Mouse (Mus musculus): ENCODE data around the gene Rpl28. TPM values are rescaled to one million over a fixed set of nuclear protein-coding genes. Genes with fewer than 3 reads are reported as not detected.

Rpl28 gene
- 255 and 322 TPM in 2 replicates for polyA plus RNA-seq (2015; fragmentation: Nextera tagmentation; extraction: Ambion mirVana)

DNA sequence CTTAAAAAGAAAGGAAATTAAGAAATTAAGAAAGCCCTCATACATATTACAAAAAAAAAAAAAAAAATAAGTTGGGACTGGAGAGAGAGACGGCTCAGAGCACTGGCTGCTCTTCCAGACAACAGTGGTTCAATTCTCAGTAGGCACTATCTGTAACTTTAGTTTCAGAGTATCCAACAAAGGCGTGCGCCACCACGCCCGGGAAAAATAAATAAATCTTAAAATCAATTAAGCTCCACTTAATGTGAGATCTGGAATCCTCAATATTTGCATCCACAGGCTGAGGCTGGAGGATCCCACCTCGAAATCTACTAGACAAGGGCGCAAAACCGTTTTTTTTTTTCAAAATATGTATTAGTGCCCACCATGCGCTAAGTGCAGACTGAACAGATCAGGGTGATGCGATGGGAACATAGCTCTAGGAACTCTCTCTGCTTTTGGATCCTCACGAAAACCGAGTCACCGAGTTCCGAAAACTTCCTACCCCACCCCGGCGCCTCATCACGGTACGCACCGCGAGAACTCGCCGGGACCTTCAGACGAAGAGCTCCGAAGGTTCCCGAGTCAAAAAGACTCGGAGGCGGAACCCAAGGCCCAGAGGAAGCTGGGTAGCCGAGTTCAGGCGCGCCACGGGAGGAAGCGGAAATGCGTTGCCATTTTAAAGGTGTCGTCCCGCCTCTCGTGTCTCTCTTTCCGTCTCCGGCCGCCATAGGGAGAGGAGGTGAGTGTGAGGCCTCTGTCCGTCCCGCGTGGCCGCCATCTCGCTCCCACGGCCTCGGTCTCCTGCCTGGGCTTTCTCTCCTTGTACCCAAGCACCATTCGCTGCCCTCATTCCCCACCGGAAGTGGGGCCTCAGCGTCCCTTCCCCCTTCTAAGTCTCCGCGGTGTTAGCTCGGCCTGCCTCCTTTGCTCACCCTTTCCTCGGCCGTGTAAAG lies at the start of gene Rpl28:
TSS of gene Rpl28 (plus strand) at position 597 of the 935 bp plus-strand sequence.
- H3K36me3 ChIP-seq (ENCODE audit: control insufficient read depth, insufficient read depth, low read length) = peaks cover 20% of the 10 kb centered on the region
- WGBS = under 1% methylated on average over 54 of the region's 54 CpGs
- H3K4me3 ChIP-seq (replicated peaks; ENCODE audit: low read length) = peak within 1 kb of the TSS; percentile 96
- peak within 1 kb of the TSS; percentile 96 for H3K27ac ChIP-seq (ENCODE audit: low read length)
- peaks cover 21% of the 10 kb centered on the region for H3K4me1 ChIP-seq (ENCODE audit: control insufficient read depth, insufficient read depth, low read length)
- no peaks in the 10 kb centered on the region for H3K9me3 ChIP-seq (replicated peaks; ENCODE audit: control insufficient read depth, low read length)
- H3K27me3 ChIP-seq (ENCODE audit: control insufficient read depth, insufficient read depth, low read length) = no peaks in the 10 kb centered on the region
- peak within 1 kb of the TSS; percentile 99 for H3K9ac ChIP-seq (ENCODE audit: low read length)
- peak within 1 kb of the TSS; percentile 74 for H3K4me2 ChIP-seq (ENCODE audit: low read depth, low read length)
- peak; percentile 90 for ATAC-seq (ENCODE audit: insufficient read depth, low FRiP score)

GRCm38 (mm10) chr7:4743354-4743753 lies 49.3 kb upstream of the Rpl28 start:
- 52% methylated on average over 2 of the region's 2 CpGs for WGBS
- H3K27me3 ChIP-seq (ENCODE audit: control insufficient read depth, insufficient read depth, low read length) = no peaks in the 10 kb centered on the region
- no peaks in the 10 kb centered on the region for H3K9me3 ChIP-seq (replicated peaks; ENCODE audit: control insufficient read depth, low read length)
- H3K27ac ChIP-seq (ENCODE audit: low read length) = no peak overlapping the region
- no peak overlapping the region for H3K4me2 ChIP-seq (ENCODE audit: low read depth, low read length)
- ATAC-seq (ENCODE audit: insufficient read depth, low FRiP score) = no peak
- no peak overlapping the region for H3K4me3 ChIP-seq (replicated peaks; ENCODE audit: low read length)
- no peak overlapping the region for H3K9ac ChIP-seq (ENCODE audit: low read length)
- peaks cover 32% of the 10 kb centered on the region for H3K4me1 ChIP-seq (ENCODE audit: control insufficient read depth, insufficient read depth, low read length)
- H3K36me3 ChIP-seq (ENCODE audit: control insufficient read depth, insufficient read depth, low read length) = peaks cover 10% of the 10 kb centered on the region; the same call in 1 of the 2 replicates

GRCm38 (mm10) chr7:4744886-4745285 lies 47.8 kb upstream of the Rpl28 start:
- Histone ChIP-seq H3K36me3 (ENCODE audit: control insufficient read depth, insufficient read depth, low read length) (peaks cover 10% of the 10 kb centered on the region; the same call in 1 of the 2 replicates), H3K9me3 (replicated peaks; ENCODE audit: control insufficient read depth, low read length) (no peaks in the 10 kb centered on the region), H3K9ac (ENCODE audit: low read length) (no peak overlapping the region), H3K4me2 (ENCODE audit: low read depth, low read length) (no peak overlapping the region), H3K4me1 (ENCODE audit: control insufficient read depth, insufficient read depth, low read length) (peaks cover 26% of the 10 kb centered on the region), H3K27ac (ENCODE audit: low read length) (no peak overlapping the region), H3K4me3 (replicated peaks; ENCODE audit: low read length) (no peak overlapping the region), H3K27me3 (ENCODE audit: control insufficient read depth, insufficient read depth, low read length) (no peaks in the 10 kb centered on the region)
- WGBS = over 99% methylated on average over 5 of the region's 6 CpGs
- no peak for ATAC-seq (ENCODE audit: insufficient read depth, low FRiP score)

DNA sequence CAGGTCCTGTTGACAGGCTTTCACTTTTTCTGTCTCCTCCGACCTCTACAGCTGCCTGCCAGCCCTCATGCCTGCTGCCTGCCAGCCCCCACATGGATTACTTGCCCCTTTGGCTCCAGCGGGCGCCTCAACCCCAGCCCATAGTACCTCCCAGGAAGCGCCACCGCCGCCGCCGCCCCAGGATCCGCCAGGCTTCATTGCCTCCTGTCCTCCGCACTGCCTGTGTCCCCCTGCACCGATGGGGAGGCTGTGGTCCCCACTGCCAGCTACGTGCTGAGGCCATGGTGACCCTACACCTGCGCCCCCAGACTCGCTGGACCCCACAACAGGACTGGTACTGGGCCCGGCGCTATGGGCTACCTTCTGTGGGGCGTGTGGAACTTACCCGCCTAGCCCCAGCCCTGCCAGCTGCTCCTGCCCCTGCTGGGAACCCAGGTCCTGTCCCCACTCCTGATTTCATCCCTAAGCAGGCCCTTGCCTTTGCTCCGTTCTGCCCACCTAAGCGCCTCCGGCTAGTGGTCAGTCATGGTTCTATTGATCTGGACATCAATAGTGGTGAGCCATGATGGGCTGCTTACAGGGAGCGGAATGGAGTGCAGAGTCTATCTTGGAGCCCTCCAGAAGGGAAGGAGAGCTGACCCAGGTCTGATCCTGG lies 46.2 kb upstream of the Rpl28 start:
- Histone ChIP-seq H3K4me3 (replicated peaks; ENCODE audit: low read length) (no peak overlapping the region), H3K9me3 (replicated peaks; ENCODE audit: control insufficient read depth, low read length) (no peaks in the 10 kb centered on the region), H3K4me1 (ENCODE audit: control insufficient read depth, insufficient read depth, low read length) (peaks cover 23% of the 10 kb centered on the region), H3K4me2 (ENCODE audit: low read depth, low read length) (no peak overlapping the region), H3K36me3 (ENCODE audit: control insufficient read depth, insufficient read depth, low read length) (peaks cover 10% of the 10 kb centered on the region; the same call in 1 of the 2 replicates), H3K27me3 (ENCODE audit: control insufficient read depth, insufficient read depth, low read length) (no peaks in the 10 kb centered on the region), H3K9ac (ENCODE audit: low read length) (no peak overlapping the region), H3K27ac (ENCODE audit: low read length) (no peak overlapping the region)
- WGBS = 89% methylated on average over 22 of the region's 22 CpGs
- ATAC-seq (ENCODE audit: insufficient read depth, low FRiP score) = no peak

DNA sequence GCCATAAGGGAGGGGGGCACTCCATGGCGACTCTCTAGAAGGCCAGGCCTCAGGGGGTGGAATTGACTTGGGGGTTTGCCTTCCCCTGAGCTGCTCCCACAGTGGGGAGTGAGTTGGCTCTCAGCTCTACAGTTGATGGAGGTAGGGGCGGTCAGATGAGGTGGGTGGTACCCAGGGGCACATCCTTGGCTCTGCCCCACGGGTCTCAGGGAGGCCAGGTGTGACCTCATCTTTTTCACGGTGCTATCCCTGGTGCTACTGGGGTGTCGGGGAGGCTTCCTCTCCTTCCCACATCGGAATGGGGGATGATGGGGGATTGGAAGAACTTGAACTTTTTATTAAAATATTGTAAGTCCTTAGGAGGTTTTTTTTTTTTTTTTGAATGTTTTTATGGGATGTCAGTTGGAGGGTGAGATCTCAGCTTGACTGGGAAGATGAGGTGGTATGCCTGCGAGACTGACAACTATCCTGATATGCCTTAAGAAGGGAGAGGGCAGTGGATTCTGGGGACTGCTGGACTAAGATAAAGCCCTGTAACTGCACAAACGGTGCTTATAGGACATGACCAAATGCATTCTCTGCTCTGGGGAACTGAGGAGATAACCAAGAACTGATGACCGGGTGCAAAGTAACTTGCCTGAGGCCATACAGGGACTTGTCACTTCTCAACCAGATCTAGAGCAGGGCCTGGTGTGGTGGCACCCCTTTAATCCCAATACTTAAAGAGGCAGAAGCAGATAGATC lies 45.3 kb upstream of the Rpl28 start:
- 73% methylated on average over 9 of the region's 9 CpGs for WGBS
- H3K4me3 ChIP-seq (replicated peaks; ENCODE audit: low read length) = no peak overlapping the region
- no peaks in the 10 kb centered on the region for H3K9me3 ChIP-seq (replicated peaks; ENCODE audit: control insufficient read depth, low read length)
- H3K27ac ChIP-seq (ENCODE audit: low read length) = no peak overlapping the region
- H3K4me2 ChIP-seq (ENCODE audit: low read depth, low read length) = no peak overlapping the region
- H3K36me3 ChIP-seq (ENCODE audit: control insufficient read depth, insufficient read depth, low read length) = peaks cover 10% of the 10 kb centered on the region; the same call in 1 of the 2 replicates
- no peak overlapping the region for H3K9ac ChIP-seq (ENCODE audit: low read length)
- peaks cover 23% of the 10 kb centered on the region for H3K4me1 ChIP-seq (ENCODE audit: control insufficient read depth, insufficient read depth, low read length)
- no peak for ATAC-seq (ENCODE audit: insufficient read depth, low FRiP score)
- H3K27me3 ChIP-seq (ENCODE audit: control insufficient read depth, insufficient read depth, low read length) = no peaks in the 10 kb centered on the region

- peaks cover 10% of the 10 kb centered on the region; the same call in 1 of the 2 replicates for H3K36me3 ChIP-seq (ENCODE audit: control insufficient read depth, insufficient read depth, low read length)
Measured at GRCm38 (mm10) chr7:4748321-4748720, 44.4 kb upstream of the Rpl28 start.

DNA sequence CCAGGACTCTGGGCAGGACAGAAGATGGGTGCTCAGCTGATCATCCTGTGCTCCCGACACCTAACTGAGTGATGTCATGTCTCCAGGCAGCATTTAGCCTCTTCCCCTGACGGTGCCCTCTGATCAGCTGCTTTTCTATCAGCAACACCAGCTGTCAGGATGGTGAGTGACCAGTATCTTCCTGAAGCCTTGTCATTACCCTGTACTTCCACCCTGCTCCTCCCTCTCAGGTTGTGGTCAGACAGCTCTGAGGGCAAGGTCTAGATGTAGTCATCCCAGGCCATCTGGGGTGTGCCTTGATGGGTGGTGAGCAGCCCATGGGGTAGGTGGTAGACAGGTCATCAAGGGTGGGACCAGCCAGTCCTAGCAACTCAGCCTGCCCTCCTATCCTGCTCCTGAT lies 43.5 kb upstream of the Rpl28 start:
- Histone ChIP-seq H3K27me3 (ENCODE audit: control insufficient read depth, insufficient read depth, low read length) (no peaks in the 10 kb centered on the region), H3K27ac (ENCODE audit: low read length) (no peak overlapping the region), H3K4me2 (ENCODE audit: low read depth, low read length) (no peak overlapping the region), H3K4me1 (ENCODE audit: control insufficient read depth, insufficient read depth, low read length) (peaks cover 20% of the 10 kb centered on the region), H3K9ac (ENCODE audit: low read length) (no peak overlapping the region), H3K4me3 (replicated peaks; ENCODE audit: low read length) (no peak overlapping the region), H3K36me3 (ENCODE audit: control insufficient read depth, insufficient read depth, low read length) (peaks cover 10% of the 10 kb centered on the region; the same call in 1 of the 2 replicates), H3K9me3 (replicated peaks; ENCODE audit: control insufficient read depth, low read length) (no peaks in the 10 kb centered on the region)
- no peak for ATAC-seq (ENCODE audit: insufficient read depth, low FRiP score)
- WGBS = 81% methylated on average over 2 of the region's 2 CpGs

More at GRCm38 (mm10) chr7:4748321-4748720, 44.4 kb upstream of the Rpl28 start:
- Histone ChIP-seq H3K9ac (ENCODE audit: low read length) (no peak overlapping the region), H3K9me3 (replicated peaks; ENCODE audit: control insufficient read depth, low read length) (no peaks in the 10 kb centered on the region), H3K27ac (ENCODE audit: low read length) (no peak overlapping the region), H3K4me1 (ENCODE audit: control insufficient read depth, insufficient read depth, low read length) (peaks cover 23% of the 10 kb centered on the region), H3K4me2 (ENCODE audit: low read depth, low read length) (no peak overlapping the region), H3K4me3 (replicated peaks; ENCODE audit: low read length) (no peak overlapping the region), H3K27me3 (ENCODE audit: control insufficient read depth, insufficient read depth, low read length) (no peaks in the 10 kb centered on the region)
- WGBS = 65% methylated on average over 4 of the region's 4 CpGs
- ATAC-seq (ENCODE audit: insufficient read depth, low FRiP score) = no peak

GRCm38 (mm10) chr7:4751971-4752820 lies 40.5 kb upstream of the Rpl28 start:
- H3K27me3 ChIP-seq (ENCODE audit: control insufficient read depth, insufficient read depth, low read length) = no peaks in the 10 kb centered on the region

More at GRCm38 (mm10) chr7:4751971-4752820, 40.5 kb upstream of the Rpl28 start:
- H3K9me3 ChIP-seq (replicated peaks; ENCODE audit: control insufficient read depth, low read length) = no peaks in the 10 kb centered on the region
- no peaks in the 10 kb centered on the region for H3K36me3 ChIP-seq (ENCODE audit: control insufficient read depth, insufficient read depth, low read length)
- ATAC-seq (ENCODE audit: insufficient read depth, low FRiP score) = peak; percentile 88
- peak overlapping the region; percentile 59 for H3K4me3 ChIP-seq (replicated peaks; ENCODE audit: low read length)
- peak overlapping the region; percentile 78 for H3K4me2 ChIP-seq (ENCODE audit: low read depth, low read length)
- H3K9ac ChIP-seq (ENCODE audit: low read length) = peak overlapping the region; percentile 73
- peaks cover 20% of the 10 kb centered on the region for H3K4me1 ChIP-seq (ENCODE audit: control insufficient read depth, insufficient read depth, low read length)
- H3K27ac ChIP-seq (ENCODE audit: low read length) = peak overlapping the region; percentile 79
- 1% methylated on average over 30 of the region's 30 CpGs for WGBS
